Mouse (Mus musculus): ENCODE data around the gene Ppm1l. TPM values are rescaled to one million over a fixed set of nuclear protein-coding genes. Genes with fewer than 3 reads are reported as not detected.

The Ppm1l gene
- polyA plus RNA-seq, 1 experiment: 0.75 TPM

- H3K4me3 ChIP-seq (ENCODE audit: insufficient read depth, low read length): no peak overlapping the region
- no peak overlapping the region for H3K27ac ChIP-seq (ENCODE audit: insufficient read depth, low read depth, low read length)
- TF ChIP-seq POLR2A (IDR thresholded peaks at IDR 0.05; ENCODE audit: borderline replicate concordance, low read depth, low read length) (no peak), CTCF (IDR thresholded peaks at IDR 0.05; ENCODE audit: low read depth, low read length) (no peak)
- no peaks in the 10 kb centered on the region for H3K4me1 ChIP-seq (ENCODE audit: control insufficient read depth, insufficient read depth, low read length)
Observed at GRCm38 (mm10) chr3:69349973-69350372, 33.3 kb downstream of the Ppm1l start.

GRCm38 (mm10) chr3:69352194-69352593 lies 35.5 kb downstream of the Ppm1l start:
- H3K4me1 ChIP-seq (ENCODE audit: control insufficient read depth, insufficient read depth, low read length): no peaks in the 10 kb centered on the region
- H3K4me3 ChIP-seq (ENCODE audit: insufficient read depth, low read length): no peak overlapping the region
- TF ChIP-seq POLR2A (IDR thresholded peaks at IDR 0.05; ENCODE audit: borderline replicate concordance, low read depth, low read length): no peak
- no peak for TF ChIP-seq CTCF (IDR thresholded peaks at IDR 0.05; ENCODE audit: low read depth, low read length)
- no peak overlapping the region for H3K27ac ChIP-seq (ENCODE audit: insufficient read depth, low read depth, low read length)

- TF ChIP-seq POLR2A (IDR thresholded peaks at IDR 0.05; ENCODE audit: borderline replicate concordance, low read depth, low read length): no peak
- Histone ChIP-seq H3K4me3 (ENCODE audit: insufficient read depth, low read length) (no peak overlapping the region), H3K27ac (ENCODE audit: insufficient read depth, low read depth, low read length) (no peak overlapping the region), H3K4me1 (ENCODE audit: control insufficient read depth, insufficient read depth, low read length) (no peaks in the 10 kb centered on the region)
Observed at GRCm38 (mm10) chr3:69354681-69355080, 38.0 kb downstream of the Ppm1l start.

- Histone ChIP-seq H3K4me3 (ENCODE audit: insufficient read depth, low read length) (no peak overlapping the region), H3K4me1 (ENCODE audit: control insufficient read depth, insufficient read depth, low read length) (no peaks in the 10 kb centered on the region), H3K27ac (ENCODE audit: insufficient read depth, low read depth, low read length) (no peak overlapping the region)
- no peak for TF ChIP-seq CTCF (IDR thresholded peaks at IDR 0.05; ENCODE audit: low read depth, low read length)
- TF ChIP-seq POLR2A (IDR thresholded peaks at IDR 0.05; ENCODE audit: borderline replicate concordance, low read depth, low read length): no peak
Observed at GRCm38 (mm10) chr3:69356078-69356665, 39.5 kb downstream of the Ppm1l start.

- TF ChIP-seq POLR2A (IDR thresholded peaks at IDR 0.05; ENCODE audit: borderline replicate concordance, low read depth, low read length): no peak
- TF ChIP-seq CTCF (IDR thresholded peaks at IDR 0.05; ENCODE audit: low read depth, low read length): no peak
- Histone ChIP-seq H3K27ac (ENCODE audit: insufficient read depth, low read depth, low read length) (no peak overlapping the region), H3K4me3 (ENCODE audit: insufficient read depth, low read length) (no peak overlapping the region)
Observed at GRCm38 (mm10) chr3:69356781-69357180, 40.1 kb downstream of the Ppm1l start.

GRCm38 (mm10) chr3:69357897-69358619 lies 41.4 kb downstream of the Ppm1l start:
- H3K4me1 ChIP-seq (ENCODE audit: control insufficient read depth, insufficient read depth, low read length): no peaks in the 10 kb centered on the region
- H3K27ac ChIP-seq (ENCODE audit: insufficient read depth, low read depth, low read length): no peak overlapping the region
- H3K4me3 ChIP-seq (ENCODE audit: insufficient read depth, low read length): no peak overlapping the region
- TF ChIP-seq POLR2A (IDR thresholded peaks at IDR 0.05; ENCODE audit: borderline replicate concordance, low read depth, low read length): no peak
- TF ChIP-seq CTCF (IDR thresholded peaks at IDR 0.05; ENCODE audit: low read depth, low read length): no peak

More at GRCm38 (mm10) chr3:69356781-69357180, 40.1 kb downstream of the Ppm1l start:
- H3K4me1 ChIP-seq (ENCODE audit: control insufficient read depth, insufficient read depth, low read length): no peaks in the 10 kb centered on the region

- TF ChIP-seq POLR2A (IDR thresholded peaks at IDR 0.05; ENCODE audit: borderline replicate concordance, low read depth, low read length): no peak
- no peak for TF ChIP-seq CTCF (IDR thresholded peaks at IDR 0.05; ENCODE audit: low read depth, low read length)
- Histone ChIP-seq H3K4me3 (ENCODE audit: insufficient read depth, low read length) (no peak overlapping the region), H3K4me1 (ENCODE audit: control insufficient read depth, insufficient read depth, low read length) (no peaks in the 10 kb centered on the region), H3K27ac (ENCODE audit: insufficient read depth, low read depth, low read length) (no peak overlapping the region)
Observed at GRCm38 (mm10) chr3:69358620-69358964, 41.9 kb downstream of the Ppm1l start.

GRCm38 (mm10) chr3:69360263-69360895 lies 43.7 kb downstream of the Ppm1l start:
- TF ChIP-seq POLR2A (IDR thresholded peaks at IDR 0.05; ENCODE audit: borderline replicate concordance, low read depth, low read length) (no peak), CTCF (IDR thresholded peaks at IDR 0.05; ENCODE audit: low read depth, low read length) (no peak)
- Histone ChIP-seq H3K27ac (ENCODE audit: insufficient read depth, low read depth, low read length) (no peak overlapping the region), H3K4me1 (ENCODE audit: control insufficient read depth, insufficient read depth, low read length) (no peaks in the 10 kb centered on the region), H3K4me3 (ENCODE audit: insufficient read depth, low read length) (no peak overlapping the region)

- H3K4me1 ChIP-seq (ENCODE audit: control insufficient read depth, insufficient read depth, low read length): no peaks in the 10 kb centered on the region
- no peak overlapping the region for H3K27ac ChIP-seq (ENCODE audit: insufficient read depth, low read depth, low read length)
- no peak overlapping the region for H3K4me3 ChIP-seq (ENCODE audit: insufficient read depth, low read length)
- no peak for TF ChIP-seq POLR2A (IDR thresholded peaks at IDR 0.05; ENCODE audit: borderline replicate concordance, low read depth, low read length)
- TF ChIP-seq CTCF (IDR thresholded peaks at IDR 0.05; ENCODE audit: low read depth, low read length): no peak
Observed at GRCm38 (mm10) chr3:69361487-69362349, 45.1 kb downstream of the Ppm1l start.

Measured in bone marrow macrophage, adult 2 months (primary cell).